Mouse (Mus musculus): ENCODE results near the gene Sox6. TPM values are rescaled to one million over a fixed set of nuclear protein-coding genes. Genes with fewer than 3 reads are reported as not detected.

Sox6 gene
- polyA plus RNA-seq, 1 experiment from 2014 or later, result 25.5 TPM

DNA sequence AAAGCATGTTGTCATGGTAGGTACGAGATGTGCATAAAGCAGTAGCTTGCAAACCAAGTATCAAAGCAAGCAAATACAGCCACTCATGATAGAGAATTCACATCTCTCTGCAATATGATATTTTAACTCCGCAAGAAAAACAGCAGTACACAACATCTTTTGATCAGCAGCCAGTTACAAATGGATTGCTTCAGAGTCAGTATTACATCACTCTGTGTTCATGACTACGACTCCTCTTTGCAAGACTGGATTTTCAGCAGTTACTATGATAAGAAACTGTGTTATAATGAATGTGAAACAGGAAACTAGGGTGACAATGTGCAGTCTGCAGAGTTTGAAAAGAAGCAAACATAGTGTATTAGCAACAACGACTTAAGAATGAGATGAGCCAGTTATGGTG is 71.4 kb downstream of the Sox6 start:
- Histone ChIP-seq H3K4me3 (no peak overlapping the region), H3K9me3 (no peaks in the 10 kb centered on the region), H3K4me1 (no peaks in the 10 kb centered on the region), H3K27ac (replicated peaks) (no peak overlapping the region), H3K36me3 (replicated peaks) (no peaks in the 10 kb centered on the region), H3K27me3 (replicated peaks; ENCODE audit: low read depth, poor library complexity, severe bottlenecking) (no peaks in the 10 kb centered on the region)
- 92% methylated on average over 4 of the region's 4 CpGs for WGBS
- DNase-seq (ENCODE audit: low spot score), result no peak

- Histone ChIP-seq H3K27ac (replicated peaks) (no peak overlapping the region), H3K27me3 (replicated peaks; ENCODE audit: low read depth, poor library complexity, severe bottlenecking) (no peaks in the 10 kb centered on the region), H3K36me3 (replicated peaks) (no peaks in the 10 kb centered on the region), H3K4me3 (no peak overlapping the region), H3K9me3 (no peaks in the 10 kb centered on the region), H3K4me1 (0 out of 2 replicates have a peak, but pooled peaks cover under 1% of the 10 kb centered on the region)
- 72% methylated on average over 4 of the region's 4 CpGs for WGBS
- DNase-seq (ENCODE audit: low spot score), result no peak
Observed at GRCm38 (mm10) chr7:115966181-115966580, 72.4 kb downstream of the Sox6 start.

GRCm38 (mm10) chr7:115953046-115953445 is 85.5 kb downstream of the Sox6 start:
- Histone ChIP-seq H3K4me1 (no peaks in the 10 kb centered on the region), H3K36me3 (replicated peaks) (no peaks in the 10 kb centered on the region), H3K4me3 (no peak overlapping the region), H3K27me3 (replicated peaks; ENCODE audit: low read depth, poor library complexity, severe bottlenecking) (no peaks in the 10 kb centered on the region), H3K9me3 (no peaks in the 10 kb centered on the region), H3K27ac (replicated peaks) (no peak overlapping the region)
- 88% methylated on average over 3 of the region's 3 CpGs for WGBS
- DNase-seq (ENCODE audit: low spot score), result no peak

GRCm38 (mm10) chr7:115952235-115952634 is 86.4 kb downstream of the Sox6 start:
- 56% methylated on average over 3 of the region's 3 CpGs for WGBS
- Histone ChIP-seq H3K9me3 (no peaks in the 10 kb centered on the region), H3K4me3 (no peak overlapping the region), H3K4me1 (no peaks in the 10 kb centered on the region), H3K27me3 (replicated peaks; ENCODE audit: low read depth, poor library complexity, severe bottlenecking) (no peaks in the 10 kb centered on the region), H3K27ac (replicated peaks) (no peak overlapping the region), H3K36me3 (replicated peaks) (no peaks in the 10 kb centered on the region)
- no peak for DNase-seq (ENCODE audit: low spot score)

GRCm38 (mm10) chr7:115951689-115952088 is 86.9 kb downstream of the Sox6 start:
- Histone ChIP-seq H3K36me3 (replicated peaks) (no peaks in the 10 kb centered on the region), H3K27me3 (replicated peaks; ENCODE audit: low read depth, poor library complexity, severe bottlenecking) (no peaks in the 10 kb centered on the region), H3K4me3 (no peak overlapping the region), H3K9me3 (no peaks in the 10 kb centered on the region), H3K27ac (replicated peaks) (no peak overlapping the region), H3K4me1 (no peaks in the 10 kb centered on the region)
- 80% methylated on average over 4 of the region's 4 CpGs for WGBS
- DNase-seq (ENCODE audit: low spot score), result no peak

- no peak overlapping the region for H3K4me3 ChIP-seq
- no peak for DNase-seq (ENCODE audit: low spot score)
- no peak overlapping the region for H3K27ac ChIP-seq (replicated peaks)
- WGBS, result 74% methylated on average over 2 of the region's 2 CpGs
- H3K27me3 ChIP-seq (replicated peaks; ENCODE audit: low read depth, poor library complexity, severe bottlenecking), result no peaks in the 10 kb centered on the region
- H3K9me3 ChIP-seq, result no peaks in the 10 kb centered on the region
- no peaks in the 10 kb centered on the region for H3K36me3 ChIP-seq (replicated peaks)
- H3K4me1 ChIP-seq, result no peaks in the 10 kb centered on the region
Observed at GRCm38 (mm10) chr7:115947916-115948315, 90.7 kb downstream of the Sox6 start.

DNA sequence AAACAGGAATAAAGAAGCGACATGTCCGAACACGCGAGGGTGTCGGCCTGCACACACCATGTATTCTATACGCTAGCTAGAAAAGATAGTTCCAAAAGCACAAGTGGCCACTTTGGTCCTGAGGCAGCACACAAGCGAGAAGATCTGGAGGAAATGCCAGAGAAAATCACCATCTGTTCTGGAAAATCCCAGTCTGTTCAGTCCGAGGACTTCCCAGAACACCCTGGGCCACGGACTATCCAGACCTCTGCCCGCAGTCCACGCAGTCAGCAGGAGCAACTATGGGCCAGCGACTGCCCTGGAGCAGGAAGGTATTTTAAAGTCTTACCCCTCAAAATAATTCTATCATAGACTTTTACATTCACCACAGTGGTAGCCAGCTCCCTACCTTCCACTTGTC is 92.0 kb downstream of the Sox6 start:
- Histone ChIP-seq H3K9me3 (no peaks in the 10 kb centered on the region), H3K27me3 (replicated peaks; ENCODE audit: low read depth, poor library complexity, severe bottlenecking) (no peaks in the 10 kb centered on the region), H3K4me3 (no peak overlapping the region), H3K27ac (replicated peaks) (no peak overlapping the region), H3K4me1 (peaks cover 4% of the 10 kb centered on the region; the same call in 1 of the 2 replicates), H3K36me3 (replicated peaks) (no peaks in the 10 kb centered on the region)
- DNase-seq (ENCODE audit: low spot score), result no peak
- WGBS, result 93% methylated on average over 12 of the region's 12 CpGs

DNA sequence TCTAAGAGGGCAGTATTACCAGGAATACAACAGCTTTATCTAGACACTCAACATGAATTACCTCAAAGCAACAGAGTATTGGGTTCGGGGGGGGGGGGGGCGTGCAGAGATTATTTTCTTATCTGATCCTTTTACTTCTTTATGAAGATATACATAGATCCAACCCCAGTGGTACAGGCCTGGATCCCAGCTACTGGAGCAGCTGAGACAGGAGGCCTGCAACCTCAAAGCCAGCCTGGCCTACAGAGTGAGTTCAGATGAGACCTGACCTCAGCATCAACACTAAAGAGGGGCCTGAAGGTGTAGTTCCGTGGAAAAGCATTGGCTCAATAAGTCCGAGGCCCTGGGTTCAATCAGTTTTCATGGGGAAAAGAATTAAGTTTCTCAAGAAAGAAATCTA is 93.1 kb downstream of the Sox6 start:
- Histone ChIP-seq H3K4me3 (no peak overlapping the region), H3K27ac (replicated peaks) (no peak overlapping the region), H3K36me3 (replicated peaks) (no peaks in the 10 kb centered on the region), H3K4me1 (peaks cover 4% of the 10 kb centered on the region; the same call in 1 of the 2 replicates), H3K27me3 (replicated peaks; ENCODE audit: low read depth, poor library complexity, severe bottlenecking) (no peaks in the 10 kb centered on the region), H3K9me3 (no peaks in the 10 kb centered on the region)
- DNase-seq (ENCODE audit: low spot score), result no peak
- WGBS, result 94% methylated on average over 4 of the region's 4 CpGs

DNA sequence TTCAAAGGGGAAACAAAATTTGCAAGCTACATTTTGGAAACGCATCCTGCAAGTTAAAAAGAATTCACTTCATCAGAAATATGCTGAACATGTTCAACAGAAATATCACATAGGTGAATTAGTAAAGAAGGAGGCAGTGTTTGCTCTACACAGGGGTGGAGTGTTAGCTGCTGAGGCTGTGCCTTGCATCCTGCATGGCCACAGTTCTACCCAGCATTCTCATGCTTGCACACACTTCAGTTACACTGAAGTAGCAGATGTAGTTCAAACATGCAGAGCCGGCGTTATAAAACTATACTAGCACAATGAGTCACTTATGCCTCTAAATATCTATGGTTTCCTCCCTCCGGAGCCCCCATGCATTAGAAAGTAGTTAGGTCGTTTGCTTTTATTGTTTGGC is 94.3 kb downstream of the Sox6 start:
- no peak for DNase-seq (ENCODE audit: low spot score)
- no peaks in the 10 kb centered on the region for H3K27me3 ChIP-seq (replicated peaks; ENCODE audit: low read depth, poor library complexity, severe bottlenecking)
- WGBS, result 64% methylated on average over 5 of the region's 5 CpGs
- no peak overlapping the region for H3K4me3 ChIP-seq
- H3K9me3 ChIP-seq, result no peaks in the 10 kb centered on the region
- peaks cover 4% of the 10 kb centered on the region; the same call in 1 of the 2 replicates for H3K4me1 ChIP-seq
- no peak overlapping the region for H3K27ac ChIP-seq (replicated peaks)
- H3K36me3 ChIP-seq (replicated peaks), result no peaks in the 10 kb centered on the region

DNA sequence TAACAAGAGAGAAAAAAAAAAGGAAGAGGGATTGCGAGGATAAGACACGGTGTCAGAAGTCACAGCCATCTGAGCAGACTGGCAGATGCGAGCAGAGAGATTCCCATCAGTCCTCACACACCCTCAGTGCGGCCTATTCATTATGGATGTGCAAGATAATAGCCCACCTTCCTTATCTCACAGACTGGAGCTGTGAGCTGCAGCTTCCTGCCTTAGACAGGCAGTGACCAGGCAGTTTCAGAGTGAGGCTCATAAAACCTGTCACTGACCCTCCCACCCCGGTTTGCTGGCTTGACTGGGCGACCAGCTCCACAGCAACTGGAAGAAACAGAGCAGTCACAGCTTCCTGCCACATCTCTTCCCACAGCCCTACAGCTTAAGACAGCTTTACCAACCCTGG is 96.8 kb downstream of the Sox6 start:
- Histone ChIP-seq H3K27ac (replicated peaks) (no peak overlapping the region), H3K4me1 (peaks cover 4% of the 10 kb centered on the region; the same call in 1 of the 2 replicates)
- no peak for DNase-seq (ENCODE audit: low spot score)

DNA sequence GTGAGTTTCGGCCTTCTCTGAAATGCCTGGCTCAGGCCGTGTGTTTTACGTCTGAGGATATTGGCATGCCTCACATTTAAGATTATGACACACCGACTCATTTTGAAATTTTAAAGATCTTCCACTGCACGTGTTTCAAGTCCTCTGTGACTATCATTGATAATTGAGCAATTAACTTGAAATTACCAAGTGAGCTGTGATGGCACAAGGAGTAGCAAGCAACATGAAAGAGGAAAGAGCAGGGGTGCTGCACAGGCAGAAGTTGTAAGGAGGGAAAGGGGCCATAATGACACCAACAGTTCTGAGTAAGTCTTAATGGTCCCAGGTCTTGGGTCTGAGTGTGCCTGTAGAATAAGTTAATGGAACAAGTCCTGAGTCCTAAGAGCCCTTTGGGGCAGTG is 99.3 kb downstream of the Sox6 start:
- H3K4me1 ChIP-seq, result peaks cover 4% of the 10 kb centered on the region; the same call in 1 of the 2 replicates
- no peaks in the 10 kb centered on the region for H3K36me3 ChIP-seq (replicated peaks)
- H3K4me3 ChIP-seq, result no peak overlapping the region
- no peak for DNase-seq (ENCODE audit: low spot score)
- no peak overlapping the region for H3K27ac ChIP-seq (replicated peaks)
- no peaks in the 10 kb centered on the region for H3K27me3 ChIP-seq (replicated peaks; ENCODE audit: low read depth, poor library complexity, severe bottlenecking)
- H3K9me3 ChIP-seq, result no peaks in the 10 kb centered on the region
- 77% methylated on average over 5 of the region's 5 CpGs for WGBS

More for the DNA sequence above, 96.8 kb downstream of the Sox6 start:
- no peaks in the 10 kb centered on the region for H3K36me3 ChIP-seq (replicated peaks)
- no peaks in the 10 kb centered on the region for H3K9me3 ChIP-seq
- WGBS, result 71% methylated on average over 6 of the region's 6 CpGs
- no peaks in the 10 kb centered on the region for H3K27me3 ChIP-seq (replicated peaks; ENCODE audit: low read depth, poor library complexity, severe bottlenecking)
- H3K4me3 ChIP-seq, result no peak overlapping the region

DNA sequence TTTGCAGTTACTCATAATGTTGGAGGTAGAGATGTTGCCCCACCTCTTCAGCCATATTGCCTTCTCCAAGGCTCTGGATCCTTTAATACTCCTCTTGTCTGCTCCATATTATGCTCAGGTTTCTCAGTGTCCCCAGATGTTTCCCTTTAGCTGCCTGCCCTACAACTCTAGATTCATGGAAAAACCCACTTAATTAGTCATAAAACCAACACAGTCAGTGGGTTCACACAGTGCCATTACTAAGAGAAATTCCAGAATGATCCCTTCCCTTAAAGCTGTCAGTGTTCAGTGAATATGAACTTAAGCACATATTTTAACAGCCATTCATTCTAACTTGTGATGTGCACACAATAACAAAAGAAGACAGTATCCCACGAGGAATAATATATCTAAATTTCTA is 101.7 kb downstream of the Sox6 start:
- Histone ChIP-seq H3K4me1 (peaks cover 3% of the 10 kb centered on the region; the same call in 1 of the 2 replicates), H3K9me3 (no peaks in the 10 kb centered on the region), H3K4me3 (no peak overlapping the region), H3K27me3 (replicated peaks; ENCODE audit: low read depth, poor library complexity, severe bottlenecking) (no peaks in the 10 kb centered on the region), H3K36me3 (replicated peaks) (no peaks in the 10 kb centered on the region), H3K27ac (replicated peaks) (no peak overlapping the region)
- DNase-seq (ENCODE audit: low spot score), result no peak
- WGBS, result 77% methylated on average over 1 of the region's 1 CpGs

DNA sequence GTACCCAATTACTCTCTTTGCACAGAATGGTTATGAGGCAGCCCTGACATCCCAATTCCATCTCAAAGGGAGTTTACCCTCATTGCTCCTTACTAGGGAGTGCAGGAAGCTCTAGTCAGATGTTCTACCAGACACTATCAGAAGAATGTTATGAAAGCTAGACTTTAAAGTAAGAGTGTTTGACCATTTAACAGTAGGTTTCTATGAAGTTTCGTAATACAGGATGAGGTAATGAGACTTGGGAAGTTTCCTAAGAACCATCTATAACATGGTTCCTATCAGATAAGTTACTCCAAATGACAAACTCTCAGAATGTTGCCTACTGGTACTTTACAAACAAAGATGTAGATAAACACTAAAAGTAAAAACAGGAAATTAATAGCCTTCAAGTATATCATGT is 123.3 kb downstream of the Sox6 start:
- Histone ChIP-seq H3K4me3 (no peak overlapping the region), H3K4me1 (peaks cover 6% of the 10 kb centered on the region), H3K27me3 (replicated peaks; ENCODE audit: low read depth, poor library complexity, severe bottlenecking) (no peaks in the 10 kb centered on the region), H3K27ac (replicated peaks) (no peak overlapping the region), H3K36me3 (replicated peaks) (no peaks in the 10 kb centered on the region), H3K9me3 (no peaks in the 10 kb centered on the region)
- DNase-seq (ENCODE audit: low spot score), result no peak
- WGBS, result 85% methylated on average over 1 of the region's 1 CpGs

DNA sequence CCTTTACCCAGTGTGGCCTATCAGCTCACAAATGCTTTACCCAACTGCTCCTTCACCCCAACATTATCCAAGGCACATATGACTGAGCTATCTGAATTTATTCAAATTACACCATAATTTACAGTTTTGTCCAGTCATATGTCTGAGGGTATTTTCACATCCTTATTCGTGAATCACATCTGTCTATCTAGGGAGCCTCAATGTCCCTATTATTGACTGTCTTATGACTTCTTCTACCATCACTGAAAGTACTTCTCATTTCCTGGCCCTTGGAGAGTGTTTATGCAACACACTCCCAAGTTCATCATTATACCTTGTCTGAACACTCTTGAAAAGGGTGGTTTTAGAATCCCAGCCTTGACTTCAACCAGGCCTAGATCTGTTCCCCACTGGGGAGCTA is 128.3 kb downstream of the Sox6 start:
- no peak for DNase-seq (ENCODE audit: low spot score)
- H3K27me3 ChIP-seq (replicated peaks; ENCODE audit: low read depth, poor library complexity, severe bottlenecking), result no peaks in the 10 kb centered on the region
- no peaks in the 10 kb centered on the region; the same call in 1 of the 2 replicates for H3K4me1 ChIP-seq
- H3K27ac ChIP-seq (replicated peaks), result no peak overlapping the region
- no peaks in the 10 kb centered on the region for H3K9me3 ChIP-seq
- no peaks in the 10 kb centered on the region for H3K36me3 ChIP-seq (replicated peaks)
- no peak overlapping the region for H3K4me3 ChIP-seq
- WGBS, result 89% methylated on average over 1 of the region's 1 CpGs
